ENCODE assay signal across 16 mouse cellular contexts in genomic region chr1:39581215-39581614, GRCm38 (mm10).
"Had no signal": no experiment of that assay in that cellular context is flagged by ENCODE, and none has a peak within 500 bp of the region (broad histone marks: within the 10 kb centered on the region; RNA-seq: fewer than 3 reads in every experiment).

No protein-coding gene starts in this region.

- H3K9me3 ChIP-seq: neural tube, embryonic 13.5 days; neural tube, embryonic 15.5 days; stomach, embryonic 15.5 days had no signal

- H3K36me3 ChIP-seq: neural tube, embryonic 13.5 days; neural tube, embryonic 15.5 days; stomach, embryonic 15.5 days had no signal

- DNase-seq: retina, postnatal 1 day; right cerebral cortex, adult 18-20 months; right cerebral cortex, postnatal 14 days; right cerebral cortex, postnatal 25 days; right cerebral cortex, postnatal 4 days; spleen, adult 18-20 months; thymus, adult 18-20 months; thymus, adult 2 months; thymus, postnatal 14 days; thymus, postnatal 25 days; thymus, postnatal 36 days; thymus, postnatal 4 days had no signal

- H3K4me3 ChIP-seq: neural tube, embryonic 13.5 days; neural tube, embryonic 15.5 days; stomach, embryonic 15.5 days had no signal

- H3K27me3 ChIP-seq: neural tube, embryonic 13.5 days; neural tube, embryonic 15.5 days; stomach, embryonic 15.5 days had no signal

- H3K4me1 ChIP-seq: stomach, embryonic 15.5 days had no signal

- H3K9ac ChIP-seq: neural tube, embryonic 13.5 days; neural tube, embryonic 15.5 days; stomach, embryonic 15.5 days had no signal

- H3K4me2 ChIP-seq: neural tube, embryonic 13.5 days; neural tube, embryonic 15.5 days; stomach, embryonic 15.5 days had no signal

- H3K27ac ChIP-seq: neural tube, embryonic 13.5 days; neural tube, embryonic 15.5 days; stomach, embryonic 15.5 days; stomach, postnatal 0 days had no signal
